Mouse (Mus musculus) embryonic fibroblast, embryonic 13.5 days (primary cell): ENCODE data around the gene Foxf2.

Experiments used
- CTCF ChIP-seq: IDR thresholded peaks from 2 replicates; pipeline ENCODE4 v1.5.1; 2011; ENCODE audit warnings: mild to moderate bottlenecking, control low read depth, low read length, moderate library complexity, borderline replicate concordance; ENCODE audit not compliant: insufficient read depth
- POLR2A ChIP-seq: IDR thresholded peaks from 2 replicates; pipeline ENCODE4 v1.6.1; 2011; ENCODE audit warnings: low read depth, mild to moderate bottlenecking, control low read depth, low read length, moderate library complexity

DNA sequence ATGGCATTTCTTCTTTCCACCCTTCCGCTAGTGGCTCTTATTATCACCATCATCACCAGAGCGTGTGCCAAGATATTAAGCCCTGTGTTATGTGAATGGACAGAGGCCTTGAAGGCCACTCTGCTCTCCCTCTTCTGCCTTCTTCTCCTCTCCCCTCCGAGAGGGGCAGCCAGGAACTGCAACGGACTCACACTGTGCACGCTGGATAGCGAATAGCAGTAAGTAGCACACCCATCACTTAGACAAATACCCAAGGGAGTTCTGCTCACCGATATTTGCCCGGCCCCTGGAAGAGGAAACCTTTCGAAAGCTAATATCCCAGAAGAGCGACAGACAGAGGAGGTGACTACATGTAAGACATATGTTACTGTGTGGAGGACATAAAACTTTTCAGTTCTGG lies 4.9 kb downstream of the Foxf2 start:
- TF ChIP-seq CTCF (no peak), POLR2A (no peak)
